Mouse (Mus musculus): ENCODE results near the gene Cux1. TPM values are rescaled to one million over a fixed set of nuclear protein-coding genes. Genes with fewer than 3 reads are reported as not detected.

Cux1 gene
- total RNA-seq, 1 experiment from 2014 or later, result 95.0 TPM

- DNase-seq, result no peak
Observed at GRCm38 (mm10) chr5:136540055-136540838, 27.0 kb downstream of the Cux1 start.

GRCm38 (mm10) chr5:136536753-136537152, 30.5 kb downstream of the Cux1 start:
- no peak for DNase-seq

GRCm38 (mm10) chr5:136535976-136536725, 31.1 kb downstream of the Cux1 start:
- DNase-seq, result no peak

DNA sequence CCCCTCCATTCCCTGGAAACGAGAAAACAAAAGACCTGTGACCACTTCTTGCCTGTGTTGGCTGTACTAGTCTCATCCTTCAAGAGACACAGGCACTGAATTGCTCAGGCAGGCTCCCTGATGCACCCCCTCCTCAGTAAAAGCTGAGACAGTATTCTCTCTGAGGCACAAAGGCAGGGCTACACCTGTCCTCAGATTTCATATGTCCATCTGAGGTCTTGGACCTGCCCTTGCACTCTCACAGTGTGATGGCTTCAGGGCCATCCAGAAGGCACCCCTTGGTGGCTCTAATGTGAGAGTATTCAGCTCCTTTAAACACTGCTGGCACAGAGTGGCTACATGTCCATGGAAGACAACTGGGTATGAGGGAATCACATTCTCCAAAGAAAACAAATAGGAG, 32.1 kb downstream of the Cux1 start:
- DNase-seq, result no peak

- no peak for DNase-seq
Observed at GRCm38 (mm10) chr5:136533371-136534276, 33.7 kb downstream of the Cux1 start.

GRCm38 (mm10) chr5:136531674-136532365, 35.5 kb downstream of the Cux1 start:
- DNase-seq, result no peak

DNA sequence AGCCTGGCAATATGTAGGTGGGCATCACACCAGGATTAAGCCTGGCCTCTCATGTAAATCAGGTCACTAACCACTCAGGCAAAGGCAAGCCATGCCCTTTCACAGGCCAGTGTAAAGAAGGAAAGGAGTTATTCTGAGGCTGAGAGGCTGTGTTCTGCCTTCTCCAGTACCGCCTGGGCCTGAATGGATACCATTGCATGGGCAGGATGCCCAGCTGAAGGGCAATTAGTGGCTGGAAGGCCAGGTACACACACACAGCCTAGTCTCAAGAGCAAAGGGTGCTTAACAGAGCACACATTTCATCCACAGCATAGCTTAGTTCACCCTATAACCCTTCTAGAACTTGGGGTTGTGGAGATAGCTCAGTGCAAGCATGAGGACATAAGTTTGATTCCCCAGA, 36.4 kb downstream of the Cux1 start:
- DNase-seq, result no peak

DNA sequence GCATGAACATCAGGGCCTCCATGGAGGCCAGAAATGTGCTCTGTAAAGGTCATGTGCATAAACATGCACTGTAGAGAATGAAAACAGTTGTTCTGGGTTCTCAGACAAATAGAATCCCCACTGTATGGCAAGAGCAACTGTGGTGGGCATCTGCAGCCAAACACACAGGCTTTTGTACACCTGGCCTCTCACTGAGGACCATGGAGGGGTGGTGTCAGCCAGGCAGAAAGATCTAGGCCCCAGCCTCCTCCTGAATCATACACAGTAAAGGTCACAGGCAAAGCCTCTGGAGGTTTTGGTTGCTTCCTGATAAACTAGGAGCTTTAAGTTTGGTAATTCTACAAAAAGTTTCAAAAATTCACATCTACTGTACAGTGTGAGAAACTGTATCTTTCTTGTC, 38.1 kb downstream of the Cux1 start:
- DNase-seq, result no peak

DNA sequence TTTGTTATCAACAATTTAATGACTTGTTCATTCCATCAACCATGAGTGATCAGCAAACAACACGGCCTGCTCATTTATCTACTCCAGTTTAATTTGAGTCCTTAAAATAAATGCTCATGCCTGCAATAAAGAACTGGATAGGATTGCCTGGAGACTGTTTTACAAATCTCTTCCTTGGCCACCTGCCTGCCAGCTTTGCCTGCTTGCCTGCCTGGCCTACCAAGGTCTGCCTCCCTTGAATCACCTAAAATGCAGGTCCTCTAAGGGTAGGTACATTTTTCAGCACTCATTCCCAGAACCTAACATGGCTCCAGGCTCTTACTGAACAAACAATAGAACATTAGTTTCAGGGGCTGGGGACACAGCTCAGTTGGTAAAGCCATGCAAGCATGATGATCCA, 39.4 kb downstream of the Cux1 start:
- no peak for DNase-seq

DNA sequence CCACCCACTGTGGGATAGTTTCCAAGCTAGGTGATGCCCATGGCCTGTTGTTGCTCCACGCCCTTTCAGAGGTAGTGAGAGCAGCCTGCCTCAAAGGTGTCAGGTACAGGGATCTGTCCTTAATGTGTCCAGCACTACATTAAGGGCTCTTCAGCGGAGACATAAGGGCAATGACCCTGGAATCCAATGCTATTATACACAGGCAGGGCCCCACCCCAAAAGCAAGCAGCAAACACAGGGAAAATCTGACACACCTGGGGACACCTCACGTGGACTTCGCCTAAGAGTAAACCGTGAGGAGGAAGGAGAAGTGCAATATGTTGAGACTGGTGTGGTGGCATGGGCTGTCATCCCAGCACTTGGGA, 40.8 kb downstream of the Cux1 start:
- DNase-seq, result no peak

- DNase-seq, result no peak
Observed at GRCm38 (mm10) chr5:136525896-136526544, 41.3 kb downstream of the Cux1 start.

DNA sequence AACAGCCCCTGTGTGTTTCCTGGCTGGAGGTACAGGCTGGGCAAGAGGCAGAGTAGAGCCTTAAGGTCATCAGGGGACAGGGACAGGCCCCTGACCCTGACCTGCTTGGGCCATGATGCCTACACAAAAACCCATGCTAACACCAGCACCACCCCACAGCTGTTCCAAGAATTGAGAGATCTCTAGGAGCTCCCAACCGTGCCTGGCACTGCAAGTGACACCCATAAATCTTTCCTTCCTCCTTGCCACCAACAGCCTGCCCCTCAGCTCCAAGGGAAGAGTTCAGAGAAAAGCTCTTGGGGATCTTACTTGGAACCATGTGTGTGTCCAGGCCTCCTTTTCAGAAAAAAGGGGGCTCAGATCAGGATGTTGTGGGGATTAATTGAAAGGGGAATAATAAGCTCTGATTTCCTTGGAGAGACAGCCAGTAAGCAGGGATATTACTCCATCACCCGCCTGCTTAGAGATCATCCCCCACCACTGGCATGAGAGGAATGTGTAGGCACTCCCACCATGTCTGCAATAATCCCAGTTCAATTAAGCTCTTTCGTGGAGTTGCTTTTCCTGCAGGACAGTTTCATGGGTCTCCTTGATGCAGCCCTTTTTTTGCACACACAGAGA, 44.3 kb downstream of the Cux1 start:
- no peak for DNase-seq

- no peak for DNase-seq
Observed at GRCm38 (mm10) chr5:136521656-136522055, 45.6 kb downstream of the Cux1 start.

GRCm38 (mm10) chr5:136518648-136519437, 48.4 kb downstream of the Cux1 start:
- no peak for DNase-seq

- no peak for DNase-seq
Observed at GRCm38 (mm10) chr5:136517510-136517909, 49.8 kb downstream of the Cux1 start.

GRCm38 (mm10) chr5:136516593-136516992, 50.7 kb downstream of the Cux1 start:
- DNase-seq, result no peak

- DNase-seq, result no peak
Observed at GRCm38 (mm10) chr5:136514049-136514677, 53.1 kb downstream of the Cux1 start.

GRCm38 (mm10) chr5:136512103-136512674, 55.1 kb downstream of the Cux1 start:
- DNase-seq, result no peak

- DNase-seq, result no peak
Observed at GRCm38 (mm10) chr5:136511378-136511777, 55.9 kb downstream of the Cux1 start.

Measured in adrenal gland, postnatal 14 days (tissue).